Mouse (Mus musculus) testis, adult 2 months (tissue): ENCODE measurements around the gene Cul3.

Source experiments
- CTCF ChIP-seq: fragments of 200-500 bp; IDR thresholded peaks from 2 replicates; pipeline ENCODE4 v1.5.1; 2012; ENCODE audit warnings: low read depth, mild to moderate bottlenecking, inconsistent platforms, low read length, moderate library complexity; ENCODE audit not compliant: control insufficient read depth, insufficient read depth, insufficient replicate concordance
- POLR2A ChIP-seq: fragments of 200-500 bp; IDR thresholded peaks from 2 replicates; pipeline ENCODE4 v1.6.1; 2012; ENCODE audit warnings: low read depth, mild to moderate bottlenecking, inconsistent platforms, low read length, moderate library complexity; ENCODE audit not compliant: control insufficient read depth

GRCm38 (mm10) chr1:80240017-80240660 is 100.1 kb downstream of the Cul3 start:
- TF ChIP-seq POLR2A, result no peak
- TF ChIP-seq CTCF, result no peak
